31 mouse cellular contexts compared by ENCODE assay signal in genomic region chr7:81078740-81079139, GRCm38 (mm10). TPM values are rescaled to one million over a fixed set of nuclear protein-coding genes. Genes with fewer than 3 reads are reported as not detected.
DNase-seq lines count a peak whose midpoint lies in the region; ATAC-seq and TF ChIP-seq lines count a peak whose summit lies in the region.
"Had no signal": no experiment of that assay in that cellular context is flagged by ENCODE, and none has a peak within 500 bp of the region (broad histone marks: within the 10 kb centered on the region; RNA-seq: fewer than 3 reads in every experiment).

No protein-coding gene starts in this region.

- H3K4me1 ChIP-seq in lung, embryonic 14.5 days (ENCODE audit: insufficient read depth): peaks cover 22% of the 10 kb centered on the region
- H3K4me1 ChIP-seq in heart, embryonic 15.5 days (replicated peaks): peaks cover 69% of the 10 kb centered on the region
- 0 out of 2 replicates have a peak, but pooled peaks cover 3% of the 10 kb centered on the region for H3K4me1 ChIP-seq in midbrain, embryonic 15.5 days

- no peak overlapping the region for H3K4me2 ChIP-seq in lung, embryonic 14.5 days
- H3K4me2 ChIP-seq in heart, embryonic 15.5 days: 0 out of 2 replicates have a peak overlapping the region, but pooled peaks have one; percentile 19
- H3K4me2 ChIP-seq in midbrain, embryonic 15.5 days: no peak overlapping the region
- H3K4me2 ChIP-seq: embryonic facial prominence, embryonic 12.5 days; hindbrain, embryonic 14.5 days; liver, embryonic 12.5 days; neural tube, embryonic 13.5 days; stomach, embryonic 15.5 days had no signal

- no peak for ATAC-seq in lung, embryonic 14.5 days (ENCODE audit: insufficient read depth)
- peak; percentile 62 for ATAC-seq in heart, embryonic 15.5 days (replicated peaks; ENCODE audit: insufficient number of reproducible peaks, insufficient read depth, low FRiP score, low read depth)
- ATAC-seq in midbrain, embryonic 15.5 days (replicated peaks): no peak
- ATAC-seq: forebrain, postnatal 0 days; inflammation-experienced regulatory T-cells, adult 6 months; liver, embryonic 12.5 days; Patski had no signal

- TF ChIP-seq CTCF in lung, embryonic 14.5 days (IDR thresholded peaks at IDR 0.05; ENCODE audit: low read depth): no peak

- no peak overlapping the region for H3K9ac ChIP-seq in lung, embryonic 14.5 days
- H3K9ac ChIP-seq in heart, embryonic 15.5 days: no peak overlapping the region
- no peak overlapping the region for H3K9ac ChIP-seq in midbrain, embryonic 15.5 days
- H3K9ac ChIP-seq: embryonic facial prominence, embryonic 12.5 days; forebrain, postnatal 0 days; hindbrain, embryonic 14.5 days; liver, embryonic 12.5 days; neural tube, embryonic 13.5 days; stomach, embryonic 15.5 days had no signal

- H3K36me3 ChIP-seq in lung, embryonic 14.5 days (ENCODE audit: insufficient read depth): no peaks in the 10 kb centered on the region
- no peaks in the 10 kb centered on the region for H3K36me3 ChIP-seq in heart, embryonic 15.5 days
- H3K36me3 ChIP-seq in midbrain, embryonic 15.5 days (replicated peaks): no peaks in the 10 kb centered on the region
- H3K36me3 ChIP-seq: embryonic facial prominence, embryonic 12.5 days; liver, embryonic 12.5 days; neural tube, embryonic 13.5 days; stomach, embryonic 15.5 days had no signal

- WGBS in lung, embryonic 14.5 days: 80% methylated on average over 6 of the region's 6 CpGs
- 46% methylated on average over 6 of the region's 6 CpGs for WGBS in heart, embryonic 15.5 days
- WGBS in midbrain, embryonic 15.5 days: 89% methylated on average over 6 of the region's 6 CpGs

- H3K9me3 ChIP-seq in lung, embryonic 14.5 days (ENCODE audit: low read depth, low read length): no peaks in the 10 kb centered on the region
- no peaks in the 10 kb centered on the region for H3K9me3 ChIP-seq in heart, embryonic 15.5 days (replicated peaks)
- H3K9me3 ChIP-seq in midbrain, embryonic 15.5 days: no peaks in the 10 kb centered on the region
- H3K9me3 ChIP-seq: embryonic facial prominence, embryonic 12.5 days; G1E; liver, embryonic 12.5 days; neural tube, embryonic 13.5 days; stomach, embryonic 15.5 days had no signal

- DNase-seq in lung, embryonic 14.5 days: peak; percentile 21
- DNase-seq in lung, postnatal 14 days: no peak
- DNase-seq in heart, adult 9 months (ENCODE audit: low spot score in 2 of 2): peak; percentile 58 to 73
- peak; percentile 77 for DNase-seq in heart, postnatal 4 days
- DNase-seq in liver: no peak
- no peak for DNase-seq in cerebellum, postnatal 25 days
- DNase-seq: adrenal gland, adult 2 months; B cell, adult 2 months; cerebellum, adult 11-12 months; cerebellum, postnatal 10 days; forebrain, postnatal 0 days; kidney, adult 2 months; kidney, postnatal 10 days; left cerebral cortex, postnatal 4 days; lung, adult 18-20 months; lung, postnatal 4 days; midbrain, embryonic 14.5 days; right cerebral cortex, postnatal 4 days had no signal

- H3K27ac ChIP-seq in lung, embryonic 14.5 days (ENCODE audit: low read depth): peak overlapping the region; percentile 42; the same call in 1 of the 2 replicates
- peak overlapping the region; percentile 88 for H3K27ac ChIP-seq in heart, embryonic 15.5 days
- no peak overlapping the region for H3K27ac ChIP-seq in midbrain, embryonic 15.5 days
- H3K27ac ChIP-seq: embryonic facial prominence, embryonic 12.5 days; hindbrain, embryonic 14.5 days; liver, embryonic 12.5 days; neural tube, embryonic 13.5 days; stomach, embryonic 15.5 days had no signal

- no peaks in the 10 kb centered on the region for H3K27me3 ChIP-seq in lung, embryonic 14.5 days (ENCODE audit: insufficient read depth, low read length)
- H3K27me3 ChIP-seq in heart, embryonic 15.5 days: no peaks in the 10 kb centered on the region
- no peaks in the 10 kb centered on the region for H3K27me3 ChIP-seq in midbrain, embryonic 15.5 days (replicated peaks)
- H3K27me3 ChIP-seq: embryonic facial prominence, embryonic 12.5 days; liver, embryonic 12.5 days; neural tube, embryonic 13.5 days; stomach, embryonic 15.5 days had no signal

- H3K4me3 ChIP-seq in lung, embryonic 14.5 days (ENCODE audit: low read depth, low read length): no peak overlapping the region
- no peak overlapping the region for H3K4me3 ChIP-seq in heart, embryonic 15.5 days
- H3K4me3 ChIP-seq in midbrain, embryonic 15.5 days: no peak overlapping the region
- H3K4me3 ChIP-seq: embryonic facial prominence, embryonic 12.5 days; liver, embryonic 12.5 days; neural tube, embryonic 13.5 days; stomach, embryonic 15.5 days had no signal

RNA-seq across cellular contexts. Expression of gene Alpk3, which starts 21.3 kb away (rescaled TPM):
- polyA plus RNA-seq in lung, embryonic 14.5 days (2014; fragmentation: Nextera tagmentation; extraction: Ambion mirVana): 0.63 and 0.85 TPM in 2 replicates
- 17.9 and 18.2 TPM in 2 replicates for polyA plus RNA-seq in heart, embryonic 15.5 days (2015; fragmentation: Nextera tagmentation; extraction: Ambion mirVana)
- total RNA-seq in heart, postnatal 4 days (2021): 10 to 100 TPM; 95.9 to 96.8 TPM
- polyA plus RNA-seq in midbrain, embryonic 15.5 days (2015; fragmentation: Nextera tagmentation; extraction: Ambion mirVana): 0.10 and 0.13 TPM in 2 replicates
- polyA plus RNA-seq: forebrain, embryonic 11.5 days; Patski had no signal

RNA-seq across cellular contexts. Expression of gene Slc28a1, which starts 35.9 kb away (rescaled TPM):
- not detected in 2 replicates for polyA plus RNA-seq in lung, embryonic 14.5 days (2014; fragmentation: Nextera tagmentation; extraction: Ambion mirVana)
- 0.09 and 0.14 TPM in 2 replicates for polyA plus RNA-seq in heart, embryonic 15.5 days (2015; fragmentation: Nextera tagmentation; extraction: Ambion mirVana)
- under 1 TPM in 1 of 2 experiments, not detected in 1; 0.33 TPM for total RNA-seq in heart, postnatal 4 days (2021)
- not detected in 2 replicates for polyA plus RNA-seq in midbrain, embryonic 15.5 days (2015; fragmentation: Nextera tagmentation; extraction: Ambion mirVana)
- total RNA-seq: G1E; layer of hippocampus, postnatal 10 days; megakaryocyte-erythroid progenitor cell, adult 5-6 weeks had no signal
- polyA plus RNA-seq: adrenal gland, adult 2 months; embryonic facial prominence, embryonic 12.5 days; forebrain, embryonic 11.5 days; G1E; hindbrain, embryonic 14.5 days; inflammation-experienced regulatory T-cells, adult 6 months; midbrain, embryonic 14.5 days; neural tube, embryonic 13.5 days; Patski had no signal

Comparison
In these comparisons a context has a peak if more than half of its experiments do, and no peak if none do; other contexts are left out.
1. DNase-seq: peak in lung, embryonic 14.5 days (single experiment), heart, adult 9 months (2 of 2) and heart, postnatal 4 days (single experiment); none in lung, postnatal 14 days (single experiment), liver (single experiment) and cerebellum, postnatal 25 days (0 of 2).
2. RNA of gene Alpk3, which starts 21.3 kb away (polyA plus RNA-seq): 17.9 to 18.2 TPM in heart, embryonic 15.5 days; 0.63 to 0.85 TPM in lung, embryonic 14.5 days and 0.10 to 0.13 TPM in midbrain, embryonic 15.5 days; every median in the first group is over 10 times any median in the second.